Mouse (Mus musculus): ENCODE measurements around the gene Mrm2. TPM values are rescaled to one million over a fixed set of nuclear protein-coding genes. Genes with fewer than 3 reads are reported as not detected.
"Not testable (repeated sequence)": the region's sequence is repeated elsewhere in the genome, so short reads cannot be mapped to it uniquely, and the experiment has no call there.

Mrm2 gene
- polyA plus RNA-seq, 1 experiment from 2014 or later: 20.2 TPM

DNA sequence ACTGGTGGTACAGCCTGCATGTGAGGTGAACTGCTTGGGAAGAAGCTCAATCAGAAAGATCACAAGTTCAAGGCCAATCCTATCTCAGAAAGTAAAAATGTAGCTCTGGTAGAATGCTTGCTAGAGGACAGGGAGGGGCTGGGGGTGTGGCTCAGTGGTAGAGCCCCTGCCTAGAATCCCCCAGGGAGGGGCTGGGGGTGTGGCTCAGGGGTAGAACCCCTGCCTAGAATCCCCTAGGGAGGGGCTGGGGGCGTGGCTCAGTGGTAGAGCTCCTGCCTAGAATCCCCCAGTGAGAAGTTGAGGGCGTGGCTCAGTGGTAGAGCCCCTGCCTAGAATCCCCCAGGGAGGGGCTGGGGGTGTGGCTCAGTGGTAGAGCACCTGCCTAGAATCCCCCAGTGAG, 36.4 kb upstream of the Mrm2 start:
- H3K4me1 ChIP-seq; H3K4me2 ChIP-seq; H3K27me3 ChIP-seq; H3K4me3 ChIP-seq; ATAC-seq (ENCODE audit: insufficient number of reproducible peaks, low FRiP score, low TSS enrichment, low read depth); H3K9me3 ChIP-seq; H3K27ac ChIP-seq; H3K9ac ChIP-seq; H3K36me3 ChIP-seq: not testable (repeated sequence)
- WGBS: 91% methylated on average over 2 of the region's 2 CpGs

DNA sequence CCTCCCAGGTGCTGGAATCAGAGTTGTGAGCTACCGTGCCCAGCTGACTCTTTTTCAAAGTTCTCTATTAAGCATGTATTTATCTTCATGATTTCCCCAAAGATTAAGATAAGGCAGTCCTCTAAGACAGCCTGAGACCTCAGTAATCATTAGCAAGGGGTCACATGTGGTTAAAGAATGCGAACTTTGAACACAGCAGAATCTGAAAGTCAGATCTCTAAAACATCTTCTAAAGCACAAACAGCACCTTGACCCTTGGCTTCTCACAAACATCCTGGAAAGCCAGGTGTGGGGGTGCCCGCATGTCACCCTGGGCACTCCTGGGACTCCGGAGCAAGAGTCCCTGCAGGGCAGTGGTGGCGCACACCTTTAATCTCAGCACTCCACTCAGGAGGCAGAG, 32.7 kb upstream of the Mrm2 start:
- no peak for ATAC-seq (ENCODE audit: insufficient number of reproducible peaks, low FRiP score, low TSS enrichment, low read depth)
- WGBS: 94% methylated on average over 5 of the region's 5 CpGs

DNA sequence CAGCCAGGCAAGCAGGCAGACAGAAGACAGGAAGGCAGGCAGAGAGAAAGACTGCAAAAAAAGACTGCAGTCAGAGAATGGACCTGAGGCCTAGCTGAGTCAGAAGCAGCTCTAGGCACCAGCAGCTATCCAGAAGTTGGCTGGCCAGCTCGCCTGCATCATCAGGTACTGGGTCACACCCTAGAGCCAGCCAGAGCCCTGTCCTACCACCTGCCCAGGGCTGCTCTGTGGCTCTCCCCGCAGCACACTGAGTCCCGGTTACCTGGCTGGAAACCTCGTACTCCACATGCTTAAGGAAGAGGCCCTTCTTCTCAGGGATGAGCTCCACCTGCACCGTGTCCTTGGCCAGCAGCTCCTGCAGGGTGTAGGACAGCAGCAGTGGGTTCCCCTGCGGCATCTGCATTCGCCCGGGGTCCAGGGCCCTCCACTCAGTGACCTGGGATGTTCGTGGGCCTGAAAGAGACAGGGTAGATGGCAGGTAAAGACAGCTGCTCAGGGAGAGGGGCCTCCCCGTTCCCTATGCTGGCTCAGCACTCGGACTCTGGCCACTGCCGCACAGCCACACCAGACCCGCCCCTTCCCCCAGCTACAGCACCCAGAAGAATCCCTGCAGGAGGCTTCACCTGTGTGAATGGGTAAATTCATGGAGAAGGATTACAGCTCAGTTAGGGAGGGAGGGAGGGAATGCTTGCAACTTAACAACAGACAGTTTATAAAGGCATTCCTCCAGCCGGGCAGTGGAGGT, 28.4 kb upstream of the Mrm2 start:
- 75% methylated on average over 14 of the region's 14 CpGs for WGBS
- H3K4me3 ChIP-seq: no peak overlapping the region
- no peak overlapping the region for H3K4me2 ChIP-seq
- H3K36me3 ChIP-seq: peaks cover 32% of the 10 kb centered on the region
- H3K9ac ChIP-seq: no peak overlapping the region
- H3K27me3 ChIP-seq: no peaks in the 10 kb centered on the region
- no peak overlapping the region for H3K27ac ChIP-seq
- no peak; the same call in 1 of the 2 replicates for ATAC-seq (ENCODE audit: insufficient number of reproducible peaks, low FRiP score, low TSS enrichment, low read depth)
- no peaks in the 10 kb centered on the region for H3K4me1 ChIP-seq
- no peaks in the 10 kb centered on the region for H3K9me3 ChIP-seq

More for the DNA sequence above, 32.7 kb upstream of the Mrm2 start:
- peaks cover 5% of the 10 kb centered on the region; the same call in 1 of the 2 replicates for H3K36me3 ChIP-seq
- H3K4me1 ChIP-seq: no peaks in the 10 kb centered on the region
- no peaks in the 10 kb centered on the region for H3K27me3 ChIP-seq
- no peak overlapping the region for H3K9ac ChIP-seq
- H3K4me2 ChIP-seq: no peak overlapping the region
- H3K27ac ChIP-seq: no peak overlapping the region
- no peak overlapping the region for H3K4me3 ChIP-seq
- H3K9me3 ChIP-seq: no peaks in the 10 kb centered on the region

DNA sequence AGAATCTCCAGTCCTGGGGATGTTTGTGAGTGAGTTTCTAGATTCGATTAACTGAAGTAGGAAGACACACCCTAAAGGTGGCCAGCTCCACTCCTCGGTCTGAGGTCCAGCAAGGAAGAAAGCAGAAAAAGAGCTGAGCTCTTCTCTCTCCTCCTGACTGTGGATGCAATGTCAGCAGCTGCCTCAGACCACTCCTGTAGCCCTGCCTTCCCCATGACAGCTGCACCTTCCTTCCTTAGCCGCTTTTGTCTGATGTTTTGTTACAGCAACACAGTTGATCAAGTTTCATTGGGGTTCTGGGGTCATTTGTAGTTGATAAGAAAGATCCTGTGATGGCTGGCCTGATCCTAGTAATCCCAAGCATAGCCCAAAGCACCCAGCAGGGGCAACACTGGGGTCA, 25.8 kb upstream of the Mrm2 start:
- H3K4me1 ChIP-seq: no peaks in the 10 kb centered on the region
- H3K36me3 ChIP-seq: peaks cover 57% of the 10 kb centered on the region
- H3K9ac ChIP-seq: no peak overlapping the region
- no peaks in the 10 kb centered on the region for H3K27me3 ChIP-seq
- H3K9me3 ChIP-seq: no peaks in the 10 kb centered on the region
- no peak overlapping the region for H3K4me3 ChIP-seq
- 84% methylated on average over 3 of the region's 3 CpGs for WGBS
- H3K4me2 ChIP-seq: no peak overlapping the region
- H3K27ac ChIP-seq: no peak overlapping the region
- ATAC-seq (ENCODE audit: insufficient number of reproducible peaks, low FRiP score, low TSS enrichment, low read depth): no peak

DNA sequence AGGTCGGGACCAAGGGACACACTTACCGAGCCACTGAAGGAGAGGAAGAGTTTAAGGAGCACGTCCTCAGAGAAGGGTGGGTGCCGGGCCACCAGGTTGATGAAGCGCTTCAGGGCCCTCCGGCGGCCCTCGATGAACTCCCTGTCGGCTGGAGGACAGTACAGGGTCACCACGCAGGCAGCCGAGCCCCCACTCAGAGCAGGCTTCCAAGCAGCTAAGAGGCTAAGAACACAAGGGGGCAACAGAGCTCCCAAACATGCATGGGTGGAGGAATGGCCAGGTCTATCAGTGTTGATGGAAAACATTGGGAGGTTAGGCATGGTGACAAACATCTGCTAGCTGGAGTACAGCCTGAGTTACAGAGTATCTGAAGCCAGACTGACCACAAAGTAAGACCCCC, 24.2 kb upstream of the Mrm2 start:
- H3K4me2 ChIP-seq: no peak overlapping the region
- H3K27ac ChIP-seq: no peak overlapping the region
- no peaks in the 10 kb centered on the region for H3K27me3 ChIP-seq
- H3K4me1 ChIP-seq: no peaks in the 10 kb centered on the region
- ATAC-seq (ENCODE audit: insufficient number of reproducible peaks, low FRiP score, low TSS enrichment, low read depth): no peak
- no peaks in the 10 kb centered on the region for H3K9me3 ChIP-seq
- 85% methylated on average over 11 of the region's 11 CpGs for WGBS
- H3K9ac ChIP-seq: no peak overlapping the region
- H3K36me3 ChIP-seq: peaks cover 72% of the 10 kb centered on the region
- H3K4me3 ChIP-seq: no peak overlapping the region

DNA sequence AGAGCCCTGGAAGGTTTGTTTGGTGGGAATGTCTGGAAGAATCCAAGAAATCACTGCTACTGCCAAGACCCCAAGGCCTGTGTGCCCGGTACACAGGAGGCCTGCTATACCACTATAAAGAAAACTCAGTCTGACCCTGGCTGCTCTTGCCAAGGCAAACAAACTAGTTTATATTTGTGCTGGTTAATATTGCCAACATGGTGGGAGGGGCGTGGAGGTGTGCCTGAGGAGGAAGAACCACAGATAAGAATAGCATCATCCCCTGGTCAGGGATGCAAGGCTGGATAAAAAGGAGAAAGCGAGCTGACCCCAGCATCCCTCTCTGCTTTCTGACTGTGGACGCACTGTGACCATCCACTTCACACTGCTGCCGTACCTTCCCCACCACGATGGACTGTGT, 20.7 kb upstream of the Mrm2 start:
- no peaks in the 10 kb centered on the region for H3K4me1 ChIP-seq
- no peak overlapping the region for H3K27ac ChIP-seq
- H3K36me3 ChIP-seq: peaks cover 72% of the 10 kb centered on the region
- no peak; the same call in 1 of the 2 replicates for ATAC-seq (ENCODE audit: insufficient number of reproducible peaks, low FRiP score, low TSS enrichment, low read depth)
- no peak overlapping the region for H3K4me3 ChIP-seq
- H3K9ac ChIP-seq: no peak overlapping the region
- no peak overlapping the region for H3K4me2 ChIP-seq
- H3K9me3 ChIP-seq: no peaks in the 10 kb centered on the region
- 96% methylated on average over 6 of the region's 6 CpGs for WGBS
- no peaks in the 10 kb centered on the region for H3K27me3 ChIP-seq

DNA sequence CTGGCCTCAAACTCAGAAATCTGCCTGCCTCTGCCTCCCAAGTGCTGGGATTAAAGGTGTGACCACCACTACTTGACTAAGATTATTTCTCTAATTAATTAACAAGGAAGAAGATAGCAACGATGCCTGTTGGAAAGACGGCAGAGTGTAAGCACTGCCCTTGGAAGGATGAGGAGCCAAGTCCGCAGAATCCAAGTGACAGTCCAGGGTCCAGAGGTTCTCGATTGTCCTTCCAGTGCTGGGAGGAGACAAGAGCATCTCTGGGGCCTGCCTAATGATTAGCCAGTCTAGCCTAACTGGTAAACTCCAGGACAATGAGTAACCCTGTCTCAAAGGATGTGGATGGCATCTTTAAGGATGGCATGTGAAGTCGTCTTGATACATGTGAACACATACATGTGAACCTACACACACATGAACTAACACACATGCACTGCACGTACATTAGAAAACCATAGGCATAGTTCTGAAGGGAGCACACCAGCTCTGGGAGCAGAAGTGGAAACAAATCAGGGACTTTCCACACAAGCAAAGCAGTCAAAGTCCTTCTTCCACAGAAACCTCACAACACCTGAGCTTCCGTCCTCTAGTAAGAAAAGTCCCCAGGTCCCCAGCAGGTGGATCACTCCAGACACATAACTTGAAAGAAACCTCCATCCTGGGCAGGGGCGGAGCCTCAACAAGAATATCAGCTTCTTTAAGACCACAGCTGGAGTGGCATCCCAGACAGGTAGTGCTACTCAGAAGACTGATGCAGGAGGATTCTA, 19.2 kb upstream of the Mrm2 start:
- peaks cover 71% of the 10 kb centered on the region for H3K36me3 ChIP-seq
- WGBS: 92% methylated on average over 8 of the region's 8 CpGs

DNA sequence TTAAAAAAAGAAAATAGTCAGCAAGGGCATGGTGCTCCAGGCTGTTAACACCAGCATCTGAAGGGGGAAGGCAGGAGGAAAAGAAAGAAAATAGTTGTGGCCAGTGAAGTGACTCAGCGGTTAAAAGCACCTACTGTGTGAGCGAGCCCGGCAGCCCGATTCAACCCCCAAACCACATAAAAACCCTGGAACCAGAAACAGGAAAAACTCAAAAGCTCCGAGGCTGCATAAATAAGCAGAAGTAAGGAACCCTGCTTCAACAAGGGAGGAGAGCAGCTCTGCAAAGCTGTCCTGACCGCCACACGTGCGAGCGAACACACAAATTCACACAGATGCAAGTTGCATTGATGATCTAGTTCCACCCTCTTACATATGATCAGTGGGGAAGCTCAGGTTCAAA, 18.2 kb upstream of the Mrm2 start:
- no peaks in the 10 kb centered on the region for H3K4me1 ChIP-seq
- 88% methylated on average over 9 of the region's 9 CpGs for WGBS
- no peak overlapping the region for H3K27ac ChIP-seq
- H3K9ac ChIP-seq: no peak overlapping the region
- no peaks in the 10 kb centered on the region for H3K9me3 ChIP-seq
- no peak overlapping the region for H3K4me2 ChIP-seq
- no peak overlapping the region for H3K4me3 ChIP-seq
- ATAC-seq (ENCODE audit: insufficient number of reproducible peaks, low FRiP score, low TSS enrichment, low read depth): no peak
- peaks cover 71% of the 10 kb centered on the region for H3K36me3 ChIP-seq
- H3K27me3 ChIP-seq: no peaks in the 10 kb centered on the region

More for the DNA sequence above, 19.2 kb upstream of the Mrm2 start:
- Histone ChIP-seq H3K9ac (no peak overlapping the region), H3K4me3 (no peak overlapping the region), H3K9me3 (no peaks in the 10 kb centered on the region), H3K4me1 (no peaks in the 10 kb centered on the region), H3K27me3 (no peaks in the 10 kb centered on the region), H3K27ac (no peak overlapping the region), H3K4me2 (no peak overlapping the region)
- ATAC-seq (ENCODE audit: insufficient number of reproducible peaks, low FRiP score, low TSS enrichment, low read depth): no peak

DNA sequence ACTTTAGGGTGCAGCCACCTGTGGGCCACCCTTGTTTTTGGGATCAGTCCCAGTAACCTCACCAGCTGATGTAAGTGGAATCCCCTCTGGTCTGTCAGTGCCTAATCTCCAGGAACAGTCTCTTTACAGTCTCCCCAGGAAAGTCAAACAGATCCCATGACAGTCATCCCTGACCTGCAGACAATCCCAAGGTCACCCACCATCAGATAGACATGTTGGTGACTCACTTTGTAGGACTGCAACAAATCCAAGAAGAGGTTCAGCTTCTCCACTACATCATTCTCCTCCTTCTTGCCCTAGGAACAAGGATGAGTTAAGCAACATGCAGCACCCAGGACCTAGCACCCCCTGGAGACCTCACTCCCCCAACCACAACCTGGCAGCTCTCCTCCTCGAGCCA, 14.4 kb upstream of the Mrm2 start:
- peaks cover 55% of the 10 kb centered on the region for H3K36me3 ChIP-seq

DNA sequence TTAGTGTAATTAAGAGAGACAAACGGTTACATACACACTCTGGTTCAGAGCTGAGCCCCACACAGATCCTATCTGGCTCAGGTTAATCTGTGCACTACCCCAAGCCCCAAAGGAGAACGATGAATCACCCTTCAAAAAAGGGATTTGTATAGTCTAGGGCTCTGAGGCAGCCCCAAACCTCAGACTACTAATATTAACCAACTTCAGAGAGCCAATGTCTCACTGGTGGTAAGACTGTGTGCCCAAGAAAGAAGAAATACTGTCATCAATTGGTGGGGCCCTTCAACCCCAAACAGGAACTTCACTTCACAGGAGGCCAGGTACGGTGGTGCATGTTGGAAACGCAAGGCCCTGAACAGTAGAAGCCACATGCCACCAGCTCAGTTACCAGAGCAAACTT, 13.5 kb upstream of the Mrm2 start:
- H3K4me3 ChIP-seq: no peak overlapping the region
- no peak overlapping the region for H3K27ac ChIP-seq
- no peaks in the 10 kb centered on the region for H3K27me3 ChIP-seq
- H3K4me1 ChIP-seq: no peaks in the 10 kb centered on the region
- WGBS: 84% methylated on average over 4 of the region's 4 CpGs
- peaks cover 56% of the 10 kb centered on the region for H3K36me3 ChIP-seq
- no peak for ATAC-seq (ENCODE audit: insufficient number of reproducible peaks, low FRiP score, low TSS enrichment, low read depth)
- H3K9ac ChIP-seq: no peak overlapping the region
- H3K4me2 ChIP-seq: no peak overlapping the region
- no peaks in the 10 kb centered on the region for H3K9me3 ChIP-seq

More for the DNA sequence above, 14.4 kb upstream of the Mrm2 start:
- 67% methylated on average over 1 of the region's 1 CpGs for WGBS
- H3K9me3 ChIP-seq: no peaks in the 10 kb centered on the region
- H3K4me1 ChIP-seq: no peaks in the 10 kb centered on the region
- ATAC-seq (ENCODE audit: insufficient number of reproducible peaks, low FRiP score, low TSS enrichment, low read depth): no peak
- no peak overlapping the region for H3K4me2 ChIP-seq
- no peaks in the 10 kb centered on the region for H3K27me3 ChIP-seq
- H3K27ac ChIP-seq: no peak overlapping the region
- no peak overlapping the region for H3K9ac ChIP-seq
- no peak overlapping the region for H3K4me3 ChIP-seq

DNA sequence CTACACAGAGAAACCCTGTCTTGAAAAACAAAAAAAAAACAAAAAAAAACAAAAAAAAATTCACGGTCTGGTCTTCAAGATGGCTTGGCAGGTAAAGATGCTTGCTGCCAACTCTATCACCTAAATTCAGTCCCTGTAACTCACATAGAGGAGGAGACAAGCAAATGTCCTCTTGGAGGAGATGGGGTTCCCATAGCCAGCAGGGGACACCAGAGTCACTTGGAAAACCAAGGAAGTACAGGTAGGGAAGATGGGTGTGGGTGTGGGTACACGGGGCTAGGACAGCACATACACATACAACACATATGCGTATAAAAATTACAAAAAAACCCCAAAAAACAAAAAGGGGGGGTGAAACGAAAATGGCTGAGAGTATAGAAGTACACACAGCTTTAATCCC, 11.2 kb upstream of the Mrm2 start:
- Histone ChIP-seq H3K9me3 (no peaks in the 10 kb centered on the region), H3K27me3 (no peaks in the 10 kb centered on the region), H3K4me2 (no peak overlapping the region), H3K4me1 (no peaks in the 10 kb centered on the region), H3K27ac (no peak overlapping the region), H3K9ac (no peak overlapping the region), H3K36me3 (peaks cover 70% of the 10 kb centered on the region), H3K4me3 (no peak overlapping the region)
- ATAC-seq (ENCODE audit: insufficient number of reproducible peaks, low FRiP score, low TSS enrichment, low read depth): no peak
- 75% methylated on average over 4 of the region's 4 CpGs for WGBS

DNA sequence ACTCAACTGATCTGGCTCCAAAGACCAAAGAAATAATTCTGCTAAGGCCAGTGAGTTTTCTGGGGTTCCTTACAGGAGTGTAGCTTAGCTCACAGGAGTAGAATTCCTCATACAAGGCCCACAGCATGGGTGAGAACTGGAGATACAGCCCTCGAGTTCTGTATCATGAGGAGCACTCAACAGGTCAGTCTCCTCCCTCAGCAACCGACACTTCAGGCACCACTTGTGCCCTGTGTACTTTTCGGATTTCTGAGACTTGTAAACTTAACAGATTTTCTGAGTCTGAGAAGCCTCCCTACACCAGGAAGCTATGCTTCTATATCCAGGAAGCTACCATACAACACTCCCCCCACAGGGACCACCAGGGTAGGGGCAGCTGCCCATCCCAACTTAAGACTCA, 8.1 kb upstream of the Mrm2 start:
- 71% methylated on average over 3 of the region's 3 CpGs for WGBS
- Histone ChIP-seq H3K27ac (no peak overlapping the region), H3K36me3 (peaks cover 57% of the 10 kb centered on the region)

More for the DNA sequence above, 8.1 kb upstream of the Mrm2 start:
- H3K9me3 ChIP-seq: no peaks in the 10 kb centered on the region
- H3K9ac ChIP-seq: no peak overlapping the region
- ATAC-seq (ENCODE audit: insufficient number of reproducible peaks, low FRiP score, low TSS enrichment, low read depth): no peak
- H3K27me3 ChIP-seq: no peaks in the 10 kb centered on the region
- no peaks in the 10 kb centered on the region for H3K4me1 ChIP-seq
- no peak overlapping the region for H3K4me2 ChIP-seq
- no peak overlapping the region for H3K4me3 ChIP-seq

All from limb, embryonic 15.5 days (tissue).